Mouse (Mus musculus): ENCODE measurements at regions not wholly inside any gene's neighbourhood (a gene's known extent, or its start where the extent isn't known, plus 50 kb on each side); places are given as distances from the start of the nearest gene placed in this dataset.

GRCm38 (mm10) chr8:35321270-35321865 lies 444.2 kb upstream of the Gm19410 start:
- 68% methylated on average over 10 of the region's 10 CpGs for WGBS
- no peaks in the 10 kb centered on the region for H3K4me1 ChIP-seq (ENCODE audit: control insufficient read depth, insufficient read depth, insufficient read length)
- no peak for DNase-seq (ENCODE audit: low read depth in 1 of 2, low spot score in 2 of 2)
- no peaks in the 10 kb centered on the region for H3K36me3 ChIP-seq (ENCODE audit: control insufficient read depth, insufficient read depth, low read length)
- no peak overlapping the region for H3K4me3 ChIP-seq (ENCODE audit: extremely low read depth, insufficient read depth, insufficient read length)
- H3K27me3 ChIP-seq (ENCODE audit: control insufficient read depth, insufficient read depth, low read length): no peaks in the 10 kb centered on the region
- TF ChIP-seq POLR2A (IDR thresholded peaks at IDR 0.05; ENCODE audit: low read depth, low read length) (no peak), CTCF (IDR thresholded peaks at IDR 0.05; ENCODE audit: extremely low read depth, insufficient read depth, insufficient read length, insufficient replicate concordance) (no peak)
- H3K27ac ChIP-seq (ENCODE audit: insufficient read depth, low read length): no peak overlapping the region

DNA sequence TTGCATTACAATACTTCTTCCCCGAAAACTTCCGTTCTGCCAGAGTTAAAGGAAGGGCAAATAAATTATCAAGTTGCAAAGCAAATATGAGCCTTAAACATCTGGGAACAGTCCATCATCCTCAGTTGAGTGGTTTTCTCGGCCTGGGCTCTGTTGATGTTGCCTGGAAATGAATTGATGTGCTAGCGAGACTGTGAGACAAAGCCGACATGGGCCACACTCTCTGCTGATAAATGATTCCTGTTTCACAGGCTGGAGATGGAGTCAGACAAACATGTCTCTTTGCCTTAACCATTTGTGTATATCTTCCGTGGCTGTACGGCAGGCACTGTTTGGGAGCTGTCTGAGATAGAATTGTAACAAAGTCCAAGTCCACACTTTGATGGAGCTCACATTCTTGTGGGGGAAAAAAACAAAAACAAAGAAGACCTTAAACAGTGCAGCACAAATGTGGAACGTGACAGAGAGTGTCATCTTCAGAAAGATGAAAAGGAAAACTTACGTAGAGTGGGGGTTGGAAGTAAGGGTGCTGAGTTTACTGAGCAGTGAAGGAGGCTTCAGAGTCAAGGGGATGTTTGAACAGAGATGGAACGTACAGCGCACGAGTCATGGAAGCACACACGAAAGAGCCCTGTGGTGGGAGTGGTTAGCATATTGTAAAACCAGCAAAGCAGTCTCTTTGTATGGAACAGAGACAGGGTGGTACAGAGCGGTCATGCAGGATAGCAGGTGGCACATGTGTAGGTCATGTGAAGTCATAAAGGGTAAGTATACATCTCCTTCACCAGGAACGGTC lies 442.2 kb upstream of the Gm19410 start:
- no peak for DNase-seq (ENCODE audit: low read depth in 1 of 2, low spot score in 2 of 2)
- Histone ChIP-seq H3K27ac (ENCODE audit: insufficient read depth, low read length) (no peak overlapping the region), H3K4me3 (ENCODE audit: extremely low read depth, insufficient read depth, insufficient read length) (no peak overlapping the region), H3K27me3 (ENCODE audit: control insufficient read depth, insufficient read depth, low read length) (no peaks in the 10 kb centered on the region), H3K4me1 (ENCODE audit: control insufficient read depth, insufficient read depth, insufficient read length) (no peaks in the 10 kb centered on the region), H3K36me3 (ENCODE audit: control insufficient read depth, insufficient read depth, low read length) (no peaks in the 10 kb centered on the region)
- no peak for TF ChIP-seq POLR2A (IDR thresholded peaks at IDR 0.05; ENCODE audit: low read depth, low read length)
- no peak for TF ChIP-seq CTCF (IDR thresholded peaks at IDR 0.05; ENCODE audit: extremely low read depth, insufficient read depth, insufficient read length, insufficient replicate concordance)
- 82% methylated on average over 15 of the region's 15 CpGs for WGBS
